Mouse (Mus musculus) olfactory bulb, adult 2 months (tissue): ENCODE results near the gene Tedc2. TPM values are rescaled to one million over a fixed set of nuclear protein-coding genes. Genes with fewer than 3 reads are reported as not detected.
A peak's percentile ranks its signal among the peaks of the same experiment; 100 is the strongest.

Experiments used
- H3K27ac ChIP-seq: fragments of 200-500 bp; 2 replicates; pipeline ENCODE4 v1.5.1; 2012; ENCODE audit warnings: low read depth, low read length; ENCODE audit not compliant: insufficient read depth
- H3K4me1 ChIP-seq: fragments of 200-500 bp; 2 replicates; pipeline ENCODE4 v1.6.1; 2012; ENCODE audit warnings: low read length; ENCODE audit not compliant: control insufficient read depth, insufficient read depth
- H3K4me3 ChIP-seq: fragments of 200-500 bp; 2 replicates; pipeline ENCODE4 v1.5.1; 2012; ENCODE audit warnings: mild to moderate bottlenecking, low read depth, low read length, moderate library complexity; ENCODE audit not compliant: insufficient read depth
- CTCF ChIP-seq: fragments of 200-500 bp; IDR thresholded peaks from 2 replicates; pipeline ENCODE4 v1.5.1; 2012; ENCODE audit warnings: low read depth, mild to moderate bottlenecking, low read length, moderate library complexity; ENCODE audit not compliant: insufficient read depth
- POLR2A ChIP-seq: fragments of 200-500 bp; IDR thresholded peaks from 2 replicates; pipeline ENCODE4 v1.6.1; 2012; ENCODE audit warnings: mild to moderate bottlenecking, low read depth, low read length, moderate library complexity; ENCODE audit not compliant: insufficient read depth
- WGBS: fragments of 180-500 bp; shearing (Covaris S2); methylation state at CpG from one replicate; pipeline ENCODE4 v1.1.7; 2018; 5-methylcytosine and 5-hydroxymethylcytosine counted together
- polyA plus RNA-seq: library from polyadenylated mRNA; stranded (reverse); fragments of >200 nt; gene quantifications from 2 replicates; pipeline ENCODE4 v1.2.4, GENCODE M21; 2012; ENCODE audit warnings: low replicate concordance; ENCODE audit not compliant: missing spikeins, insufficient read depth, insufficient read length

Tedc2 gene
- polyA plus RNA-seq, 1 experiment, result not detected

DNA sequence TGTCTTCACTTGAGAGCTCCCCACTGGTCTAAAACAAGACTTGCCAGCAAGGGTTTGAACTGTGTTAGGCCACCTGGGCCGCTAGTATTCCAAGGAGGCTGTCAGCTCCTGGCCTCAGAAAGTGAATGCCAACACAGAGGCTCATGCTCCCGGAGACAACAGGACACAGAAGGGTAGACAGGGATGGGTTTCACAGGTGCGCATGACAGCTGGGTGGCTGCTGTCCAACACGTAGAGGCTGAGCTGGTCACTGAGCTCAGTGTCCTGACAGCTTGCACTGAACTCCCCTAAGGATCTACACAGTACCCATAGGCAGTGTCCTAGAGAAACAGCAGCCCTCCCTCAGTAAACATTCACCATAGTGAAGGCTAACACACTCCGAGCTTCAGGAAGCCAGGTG is 2.9 kb upstream of the Tedc2 start:
- Histone ChIP-seq H3K4me1 (peaks cover 10% of the 10 kb centered on the region), H3K27ac (no peak overlapping the region), H3K4me3 (no peak overlapping the region)
- TF ChIP-seq CTCF (no peak), POLR2A (no peak)
- 96% methylated on average over 5 of the region's 5 CpGs for WGBS

DNA sequence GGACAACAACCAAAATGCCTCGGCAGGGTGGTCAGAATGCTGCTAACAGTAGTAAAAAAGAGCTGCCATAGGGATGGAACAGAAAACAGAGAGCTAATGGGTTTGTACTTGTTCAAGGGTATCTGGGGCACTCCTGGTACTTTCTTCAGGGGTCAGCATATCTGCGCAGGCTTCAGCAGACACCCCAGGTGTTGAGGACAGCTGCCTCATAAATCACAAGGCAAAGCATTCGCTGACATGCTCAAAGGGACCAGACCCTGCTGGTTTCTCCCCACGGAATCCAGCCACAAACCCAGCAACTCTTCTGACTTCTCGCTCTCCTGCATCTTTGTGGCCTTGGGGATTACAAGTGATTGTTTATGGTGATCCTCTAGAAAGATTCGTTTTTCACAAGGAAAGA is 2.0 kb upstream of the Tedc2 start:
- peaks cover 10% of the 10 kb centered on the region for H3K4me1 ChIP-seq
- no peak for TF ChIP-seq POLR2A
- no peak for TF ChIP-seq CTCF
- no peak overlapping the region for H3K4me3 ChIP-seq
- WGBS, result 85% methylated on average over 6 of the region's 6 CpGs
- no peak overlapping the region for H3K27ac ChIP-seq

DNA sequence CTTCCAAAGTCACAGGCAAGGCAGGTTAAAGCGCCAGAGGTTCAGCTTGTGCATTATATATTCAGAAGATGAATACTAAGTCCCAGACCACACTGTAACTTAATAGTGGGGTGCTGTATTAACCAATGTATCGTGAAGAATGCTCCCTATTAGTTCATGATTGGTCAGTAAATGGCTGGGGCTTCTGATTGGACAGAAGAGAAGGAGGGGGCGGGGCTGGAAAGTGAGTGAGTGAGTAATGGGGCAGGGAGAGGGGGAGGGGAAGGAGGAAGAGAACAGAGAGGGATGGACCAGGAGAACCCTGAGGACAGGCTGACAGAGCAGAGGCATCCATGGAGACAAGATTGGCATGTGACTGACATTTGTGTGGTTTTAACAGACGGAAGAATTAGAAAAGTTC is 3.8 kb downstream of the Tedc2 start:
- TF ChIP-seq POLR2A (no peak), CTCF (no peak)
- 76% methylated on average over 4 of the region's 4 CpGs for WGBS
- peaks cover 14% of the 10 kb centered on the region for H3K4me1 ChIP-seq
- no peak overlapping the region for H3K27ac ChIP-seq
- no peak overlapping the region for H3K4me3 ChIP-seq

DNA sequence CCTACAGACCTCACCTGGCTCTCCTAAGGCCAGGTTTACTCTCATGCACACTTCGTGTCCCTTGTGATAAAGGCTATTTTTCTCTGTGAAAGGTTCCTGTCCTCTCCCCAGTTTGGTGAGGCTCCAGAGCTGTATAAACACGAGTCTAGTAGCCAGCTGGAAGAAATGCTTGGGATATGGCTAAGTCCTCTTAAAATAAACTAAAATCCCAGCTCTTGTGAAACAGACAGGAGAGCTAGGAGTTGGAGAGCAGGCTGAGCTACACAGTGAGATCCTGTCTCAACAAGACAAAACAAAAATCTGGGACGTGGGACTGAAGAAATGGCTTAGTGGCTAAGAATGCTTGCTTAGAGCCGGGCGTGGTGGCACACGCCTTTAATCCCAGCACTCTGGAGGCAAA is 7.5 kb downstream of the Tedc2 start:
- no peak overlapping the region for H3K27ac ChIP-seq
- 69% methylated on average over 6 of the region's 6 CpGs for WGBS
- H3K4me3 ChIP-seq, result no peak overlapping the region
- TF ChIP-seq POLR2A (no peak), CTCF (no peak)
- H3K4me1 ChIP-seq, result peaks cover 28% of the 10 kb centered on the region

DNA sequence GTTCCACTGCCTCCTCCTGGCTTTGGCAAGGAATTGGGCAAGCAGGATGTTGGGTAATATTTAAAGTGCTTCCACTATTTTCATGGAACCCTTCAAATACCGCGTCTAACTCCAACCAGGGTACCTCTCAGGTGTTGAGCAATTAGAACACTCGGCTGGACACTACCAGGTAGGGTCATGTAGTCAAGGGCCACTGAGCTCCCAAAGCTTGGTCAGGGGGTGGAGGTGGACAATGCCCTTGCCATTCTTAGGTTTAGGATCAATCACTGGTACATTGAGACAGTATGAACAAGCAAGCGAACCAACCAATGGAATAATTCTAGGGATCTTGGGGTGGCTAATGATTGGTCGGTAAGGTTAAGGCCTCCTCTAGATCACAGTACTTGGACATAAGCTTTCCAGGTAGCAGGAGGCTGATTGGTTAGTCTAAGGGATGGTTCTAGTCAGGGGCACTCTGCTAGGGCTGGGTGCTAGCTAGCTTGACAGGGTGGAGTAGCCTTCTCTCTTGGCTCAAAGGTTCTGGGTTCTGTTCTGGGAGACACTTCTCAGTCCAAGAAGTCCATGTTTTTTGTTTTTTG is 8.1 kb downstream of the Tedc2 start:
- no peak overlapping the region for H3K27ac ChIP-seq
- 27% methylated on average over 5 of the region's 5 CpGs for WGBS
- TF ChIP-seq POLR2A (no peak), CTCF (no peak)
- H3K4me3 ChIP-seq, result no peak overlapping the region; the same call in 1 of the 2 replicates
- peaks cover 35% of the 10 kb centered on the region for H3K4me1 ChIP-seq

DNA sequence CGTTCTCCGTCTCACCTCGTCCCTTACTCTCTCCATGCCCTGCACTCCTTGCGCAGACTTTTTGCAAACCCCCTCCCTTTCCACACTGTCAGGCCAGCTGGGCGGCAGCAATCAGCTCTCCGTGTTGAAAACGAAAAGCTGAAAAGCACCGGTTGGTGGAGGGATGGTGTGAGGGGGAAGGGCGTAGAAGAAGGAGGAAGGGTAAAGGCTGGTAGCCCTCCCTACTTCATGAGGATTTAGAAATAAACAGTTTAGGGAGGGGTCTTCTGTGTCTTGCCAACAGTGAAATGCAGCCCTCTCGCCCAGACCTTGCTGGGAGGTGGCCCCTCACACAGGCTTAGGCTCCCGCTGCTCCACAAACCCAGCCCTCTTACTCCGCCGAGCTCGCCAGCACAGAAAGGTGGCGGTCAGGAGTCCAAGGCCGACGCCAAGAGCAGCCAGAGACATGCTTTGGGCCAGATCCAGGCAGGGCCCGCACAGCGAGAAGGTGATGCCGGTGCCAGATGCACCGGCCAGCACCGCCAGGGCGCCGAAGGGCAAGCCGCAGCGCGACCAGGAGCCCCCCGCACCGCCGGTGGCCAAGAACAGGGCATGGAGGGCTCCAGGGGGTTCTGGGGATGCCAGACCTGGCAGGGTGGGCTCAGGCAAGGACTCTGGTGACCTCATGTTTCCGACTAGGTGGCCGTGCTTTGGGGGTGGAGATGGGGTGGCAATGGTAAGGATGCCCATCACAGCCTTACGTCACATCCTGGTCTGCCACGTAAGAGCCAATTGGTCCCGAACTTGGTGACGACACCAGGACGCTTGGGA is 8.8 kb downstream of the Tedc2 start:
- H3K4me1 ChIP-seq, result peaks cover 42% of the 10 kb centered on the region
- WGBS, result 2% methylated on average over 37 of the region's 37 CpGs

DNA sequence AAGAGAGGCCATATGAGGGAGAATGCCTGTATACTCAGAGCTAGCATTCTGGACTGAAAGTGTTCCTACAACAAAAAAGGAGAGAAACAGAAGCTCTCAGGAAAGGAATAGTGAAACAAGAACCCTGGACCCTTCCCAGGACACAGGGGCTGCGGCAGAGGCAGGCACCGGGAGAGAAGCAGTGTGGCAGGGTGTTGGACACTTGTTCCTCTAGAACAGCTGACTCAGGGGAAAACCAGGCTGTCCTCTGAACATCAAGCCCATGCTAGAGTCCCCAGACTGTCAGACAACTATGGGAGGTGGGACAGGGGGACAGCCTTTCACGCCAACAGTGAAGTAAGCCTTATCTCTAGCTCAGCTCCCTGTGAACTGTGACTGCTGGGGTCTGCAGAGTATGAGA is 10.1 kb downstream of the Tedc2 start:
- H3K4me3 ChIP-seq, result no peak overlapping the region
- no peak overlapping the region for H3K27ac ChIP-seq
- 78% methylated on average over 3 of the region's 3 CpGs for WGBS
- peaks cover 54% of the 10 kb centered on the region for H3K4me1 ChIP-seq
- no peak for TF ChIP-seq POLR2A
- no peak for TF ChIP-seq CTCF

More for the DNA sequence above, 8.8 kb downstream of the Tedc2 start:
- Histone ChIP-seq H3K4me3 (peak overlapping the region; percentile 80), H3K27ac (peak overlapping the region; percentile 96)
- TF ChIP-seq POLR2A (peak; percentile 66; the same call in 1 of the 2 replicates), CTCF (no peak)

GRCm38 (mm10) chr17:24209916-24210240 is 10.8 kb downstream of the Tedc2 start:
- H3K4me3 ChIP-seq, result no peak overlapping the region
- no peak for TF ChIP-seq CTCF
- no peak for TF ChIP-seq POLR2A
- WGBS, result 79% methylated on average over 3 of the region's 3 CpGs
- peaks cover 56% of the 10 kb centered on the region for H3K4me1 ChIP-seq
- H3K27ac ChIP-seq, result no peak overlapping the region

DNA sequence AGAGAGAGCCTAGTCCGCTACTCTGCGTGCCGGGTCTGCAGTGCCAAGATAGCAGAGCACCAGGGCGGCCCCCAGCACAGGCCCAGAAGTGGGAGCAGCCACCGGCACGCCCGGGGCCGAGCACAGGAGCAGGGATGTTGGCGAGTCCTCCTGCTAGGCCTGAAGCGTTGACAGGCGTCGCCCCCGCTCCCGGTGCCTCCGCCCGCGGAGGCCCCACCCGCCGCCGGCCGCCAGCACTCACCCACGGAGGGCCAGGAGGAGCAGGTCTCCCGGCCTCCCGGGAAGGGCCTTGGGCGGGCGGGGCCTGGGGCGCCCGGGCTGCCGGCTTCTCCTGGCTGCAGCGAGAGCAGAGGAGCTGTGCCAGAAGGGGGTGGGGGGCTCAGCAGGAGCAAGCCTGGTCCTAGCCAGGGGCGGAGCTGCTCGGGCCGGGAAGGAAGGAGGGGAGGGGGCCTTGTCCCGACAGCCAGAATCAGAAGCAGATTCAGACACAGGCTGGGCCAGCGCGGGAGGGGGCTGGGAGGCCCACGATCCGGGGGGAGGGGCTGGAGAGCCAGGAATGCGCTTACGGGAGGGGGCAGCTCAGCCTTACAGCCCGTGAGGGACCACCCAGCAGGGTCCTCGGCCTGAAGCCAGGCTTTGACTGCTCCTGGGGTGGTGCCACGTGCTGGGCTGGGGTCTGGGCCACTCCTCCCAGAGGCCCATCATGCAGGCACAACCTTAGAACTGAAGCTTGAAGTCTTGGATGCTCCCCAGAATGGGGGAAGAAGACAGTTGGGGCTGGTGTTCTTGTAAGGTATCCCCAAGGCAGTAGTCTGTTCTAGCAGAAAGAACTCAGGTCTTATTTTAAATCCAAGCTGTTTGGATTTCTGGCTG is 11.4 kb downstream of the Tedc2 start, which contains the start of gene Ntn3:
Gene Ntn3 (minus strand): TSS at position 489 of the 873 bp plus-strand sequence.
- WGBS, result 2% methylated on average over 43 of the region's 43 CpGs
- Histone ChIP-seq H3K4me1 (peaks cover 60% of the 10 kb centered on the region), H3K4me3 (peak within 1 kb of the TSS; percentile 56)

More for the DNA sequence above, 11.4 kb downstream of the Tedc2 start, which contains the start of gene Ntn3:
- H3K27ac ChIP-seq, result peak within 1 kb of the TSS; percentile 77
- TF ChIP-seq POLR2A (no peak), CTCF (no peak)
